Mouse (Mus musculus): Measurements from ENCODE around the gene Ffar2.

DNA sequence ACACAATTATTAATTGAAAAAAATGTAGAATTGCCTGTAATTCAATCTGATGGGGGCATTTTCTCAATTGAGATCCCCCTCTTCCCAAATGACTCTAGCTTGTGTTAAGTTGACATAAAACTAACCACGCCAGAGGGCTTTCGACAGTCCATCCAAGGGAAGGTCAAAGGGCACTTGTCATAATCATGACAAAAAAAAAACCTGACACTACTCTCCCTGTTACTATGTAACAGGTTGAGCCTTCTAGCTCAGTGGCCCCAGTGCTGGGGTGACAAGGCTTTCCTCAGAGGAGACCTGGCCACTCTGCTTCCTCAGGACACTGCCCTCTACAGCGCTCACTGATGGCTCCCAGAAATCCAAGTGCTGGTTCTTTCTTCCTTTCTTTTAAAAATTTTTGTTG lies 731 bp upstream of the Ffar2 start:
- no peak for TF ChIP-seq CTCF (IDR thresholded peaks at IDR 0.05)
- no peak for TF ChIP-seq EP300 (IDR thresholded peaks at IDR 0.05)
